14 mouse cellular contexts compared by ENCODE assay signal in the genomic region with DNA sequence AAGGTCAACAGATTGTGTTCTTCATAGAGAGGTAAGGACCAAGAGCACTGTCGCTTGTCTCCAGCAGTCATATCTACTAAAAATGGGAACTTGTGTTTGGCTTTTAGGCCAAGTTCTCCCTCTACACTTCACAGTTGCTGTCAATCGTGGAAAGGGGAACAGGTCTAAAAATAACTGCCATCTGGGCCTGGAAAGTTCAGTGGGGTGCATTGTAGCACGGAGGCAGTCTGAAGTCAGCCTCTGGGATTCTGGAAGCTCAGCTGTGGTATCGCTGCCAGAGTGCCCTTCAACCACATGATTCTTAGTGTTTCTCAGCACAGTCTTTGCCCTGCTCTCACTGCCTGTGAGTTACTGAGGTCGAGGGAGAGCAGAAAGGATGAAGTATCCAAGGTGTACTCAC.
DNase-seq lines count a peak whose midpoint lies in the region; ATAC-seq lines count a peak whose summit lies in the region.
"Had no signal": no experiment of that assay in that cellular context is flagged by ENCODE, and none has a peak within 500 bp of the region (broad histone marks: within the 10 kb centered on the region; RNA-seq: fewer than 3 reads in every experiment).

No protein-coding gene starts in this region.

- peak; percentile 42 for ATAC-seq in frontal cortex, adult (ENCODE audit: low TSS enrichment)
- no peak for ATAC-seq in midbrain, embryonic 13.5 days
- ATAC-seq: forebrain, embryonic 14.5 days; hindbrain, postnatal 0 days; lung, postnatal 0 days had no signal

- no peak overlapping the region for H3K4me3 ChIP-seq in midbrain, embryonic 13.5 days (replicated peaks)

- H3K27me3 ChIP-seq in midbrain, embryonic 13.5 days = no peaks in the 10 kb centered on the region

- H3K4me1 ChIP-seq in midbrain, embryonic 13.5 days (replicated peaks) = no peaks in the 10 kb centered on the region

- H3K27ac ChIP-seq in midbrain, embryonic 13.5 days = no peak overlapping the region
- H3K27ac ChIP-seq: hindbrain, postnatal 0 days had no signal

- no peak overlapping the region for H3K4me2 ChIP-seq in midbrain, embryonic 13.5 days (replicated peaks)

- 87% methylated on average over 5 of the region's 5 CpGs for WGBS in midbrain, embryonic 13.5 days

- H3K9me3 ChIP-seq in midbrain, embryonic 13.5 days = no peaks in the 10 kb centered on the region

- no peaks in the 10 kb centered on the region for H3K36me3 ChIP-seq in midbrain, embryonic 13.5 days

- intact Hi-C loops in heart, postnatal 10 days (cut with DNase I) = loop anchor here (5.0 kb wide), 1 partner anchor 214 kb away; a partner anchor contains a TSS

- no peak overlapping the region for H3K9ac ChIP-seq in midbrain, embryonic 13.5 days (replicated peaks)

- DNase-seq in frontal cortex, postnatal 36 days (ENCODE audit: low spot score in 2 of 2) = no peak
- peak; percentile 4 to 11 for DNase-seq in spleen, postnatal 36 days (ENCODE audit: low spot score in 2 of 2)
- DNase-seq in spleen, adult 12 weeks (ENCODE audit: low spot score) = no peak
- DNase-seq in heart, postnatal 10 days = peak; percentile 37 to 60
- no peak for DNase-seq in urinary bladder, postnatal 25 days (ENCODE audit: low spot score)
- DNase-seq in kidney, postnatal 10 days = no peak
- DNase-seq: kidney, postnatal 4 days; retina, postnatal 1 day; thymus, postnatal 36 days had no signal

Comparison
In these comparisons a context has a peak if more than half of its experiments do, and no peak if none do; other contexts are left out.
1. DNase-seq: peak in spleen, postnatal 36 days (2 of 2) and heart, postnatal 10 days (2 of 2); none in frontal cortex, postnatal 36 days (0 of 2), spleen, adult 12 weeks (single experiment), urinary bladder, postnatal 25 days (single experiment) and kidney, postnatal 10 days (single experiment).